Mouse (Mus musculus) brain, embryonic 18.5 days (tissue): ENCODE measurements around the gene P4ha1.
A peak's percentile ranks its signal among the peaks of the same experiment; 100 is the strongest.
"Not testable (repeated sequence)": the region's sequence is repeated elsewhere in the genome, so short reads cannot be mapped to it uniquely, and the experiment has no call there.

ENCODE experiments used
- DNase-seq: peaks from one replicate; pipeline ENCODE4 v3.0.0-alpha.2; 2012; ENCODE audit warnings: low read depth, low spot score

P4ha1 gene

GRCm38 (mm10) chr10:59368729-59369128 lies 45.6 kb downstream of the P4ha1 start:
- DNase-seq = no peak

- no peak for DNase-seq
Observed at GRCm38 (mm10) chr10:59369426-59369825, 46.3 kb downstream of the P4ha1 start.

GRCm38 (mm10) chr10:59377906-59378305 lies 54.8 kb downstream of the P4ha1 start:
- DNase-seq = no peak

- no peak for DNase-seq
Observed at GRCm38 (mm10) chr10:59378728-59379127, 55.6 kb downstream of the P4ha1 start.

- no peak for DNase-seq
Observed at GRCm38 (mm10) chr10:59379927-59380326, 56.8 kb downstream of the P4ha1 start.

GRCm38 (mm10) chr10:59380411-59380821 lies 57.3 kb downstream of the P4ha1 start:
- no peak for DNase-seq

GRCm38 (mm10) chr10:59381563-59381962 lies 58.5 kb downstream of the P4ha1 start:
- DNase-seq = not testable (repeated sequence)

- peak; percentile 18 for DNase-seq
Observed at GRCm38 (mm10) chr10:59386951-59387350, 63.9 kb downstream of the P4ha1 start.

GRCm38 (mm10) chr10:59389652-59390051 lies 66.6 kb downstream of the P4ha1 start:
- no peak for DNase-seq

- no peak for DNase-seq
Observed at GRCm38 (mm10) chr10:59391907-59392306, 68.8 kb downstream of the P4ha1 start.

GRCm38 (mm10) chr10:59395461-59395860 lies 72.4 kb downstream of the P4ha1 start, which contains the start of gene Gm10273:
Gene Gm10273, plus strand, starts transcription at chr10:59395632.
- DNase-seq = not testable (repeated sequence)

- no peak for DNase-seq
Observed at GRCm38 (mm10) chr10:59402899-59403792, 80.0 kb downstream of the P4ha1 start, which contains the start of gene Pla2g12b. Gene Pla2g12b, plus strand, starts transcription at chr10:59403660.

GRCm38 (mm10) chr10:59403793-59404149 lies 80.7 kb downstream of the P4ha1 start:
- no peak for DNase-seq

- no peak for DNase-seq
Observed at GRCm38 (mm10) chr10:59408499-59408898, 85.4 kb downstream of the P4ha1 start.

GRCm38 (mm10) chr10:59410264-59410663 lies 87.2 kb downstream of the P4ha1 start:
- DNase-seq = no peak

- no peak for DNase-seq
Observed at GRCm38 (mm10) chr10:59413711-59414110, 90.6 kb downstream of the P4ha1 start.

GRCm38 (mm10) chr10:59416623-59417022 lies 93.5 kb downstream of the P4ha1 start:
- no peak for DNase-seq

GRCm38 (mm10) chr10:59419516-59419915 lies 96.4 kb downstream of the P4ha1 start:
- no peak for DNase-seq
